14 mouse cellular contexts compared by ENCODE assay signal in the genomic region with DNA sequence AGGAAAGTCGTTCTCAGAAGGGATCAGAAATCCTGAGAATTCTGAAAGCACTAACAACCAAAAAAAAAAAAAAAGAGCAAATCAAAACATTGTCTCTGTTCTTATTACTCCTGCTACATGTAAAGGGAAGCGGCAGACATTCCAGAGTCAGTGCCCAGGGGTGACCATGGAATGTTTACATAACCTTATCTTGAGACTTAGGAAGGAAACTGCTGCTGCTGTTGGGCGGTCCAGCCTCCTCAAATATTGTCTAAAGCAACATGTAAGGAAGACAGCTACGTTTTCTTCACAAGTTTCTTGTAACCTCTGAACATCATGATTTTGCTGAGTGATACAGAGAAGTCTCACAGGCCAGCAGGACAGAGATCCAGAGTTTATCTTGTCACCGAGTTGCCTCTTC. TPM values are rescaled to one million over a fixed set of nuclear protein-coding genes. Genes with fewer than 3 reads are reported as not detected.
DNase-seq lines count a peak whose midpoint lies in the region; TF ChIP-seq lines count a peak whose summit lies in the region.
"Had no signal": no experiment of that assay in that cellular context is flagged by ENCODE, and none has a peak within 500 bp of the region (broad histone marks: within the 10 kb centered on the region; RNA-seq: fewer than 3 reads in every experiment).

No protein-coding gene starts in this region.

- TF ChIP-seq CTCF in lung, adult 2 months (IDR thresholded peaks at IDR 0.05; ENCODE audit: insufficient read depth, low read length) = no peak

- 17% methylated on average over 5 of the region's 5 CpGs for WGBS in lung, adult 2 months

- peak overlapping the region; percentile 10 for H3K4me3 ChIP-seq in lung, adult 2 months (replicated peaks; ENCODE audit: extremely low read depth, low read depth, low read length)
- H3K4me3 ChIP-seq: left cerebral cortex, adult 2 months had no signal

- DNase-seq in adrenal gland, postnatal 14 days = peak; percentile 26
- DNase-seq in embryo, embryonic 11.5 days (ENCODE audit: low read depth, low spot score) = peak; percentile 14
- peak; percentile 32 for DNase-seq in heart, postnatal 25 days (ENCODE audit: low spot score)
- peak; percentile 8 for DNase-seq in lung, adult 2 months
- DNase-seq in right cerebral cortex, postnatal 25 days = no peak
- DNase-seq in frontal cortex, postnatal 36 days (ENCODE audit: low spot score in 2 of 2) = no peak
- DNase-seq in thymus, postnatal 4 days = no peak
- DNase-seq in gastrocnemius, adult 8-10 months (ENCODE audit: low spot score in 2 of 2) = no peak
- DNase-seq: right cerebral cortex, adult 18-20 months had no signal

- H3K4me1 ChIP-seq in lung, adult 2 months (ENCODE audit: control insufficient read depth, insufficient read depth, low read length) = peaks cover 7% of the 10 kb centered on the region

- intact Hi-C loops in heart, postnatal 25 days (cut with DNase I) = no loop called here

- TF ChIP-seq POLR2A in lung, adult 2 months (IDR thresholded peaks at IDR 0.05; ENCODE audit: borderline replicate concordance, extremely low read depth, low read depth, low read length) = no peak

RNA-seq across cellular contexts. Expression of a gene that starts 8.0 kb away (rescaled TPM):
- 16.3 and 20.1 TPM in 2 replicates for total RNA-seq in adrenal gland, postnatal 14 days (2021)
- total RNA-seq in heart, postnatal 25 days (2021) = 10 to 100 TPM; 14.3 to 18.0 TPM
- polyA plus RNA-seq in lung, adult 2 months (2012; rRNA removed) = 4.8 and 10.8 TPM in 2 replicates
- 1 to 10 TPM; 6.8 to 8.8 (median 7.2) TPM for total RNA-seq in gastrocnemius, adult 8-10 months (2022)

RNA-seq across cellular contexts. Expression of a gene that starts 36.5 kb away (rescaled TPM):
- not detected in 2 replicates for total RNA-seq in adrenal gland, postnatal 14 days (2021)
- not detected for total RNA-seq in heart, postnatal 25 days (2021)
- polyA plus RNA-seq in lung, adult 2 months (2012; rRNA removed) = not detected in 2 replicates
- not detected for total RNA-seq in gastrocnemius, adult 8-10 months (2022)
- total RNA-seq: common myeloid progenitor, adult 5-6 weeks; left cerebral cortex, adult 2 months; megakaryocyte-erythroid progenitor cell, adult 5-6 weeks had no signal
- polyA plus RNA-seq: gonadal fat pad, adult 2 months; urinary bladder, adult 2 months had no signal

RNA-seq across cellular contexts. Expression of a gene that starts 46.2 kb away (rescaled TPM):
- 32.2 and 55.5 TPM in 2 replicates for total RNA-seq in adrenal gland, postnatal 14 days (2021)
- total RNA-seq in heart, postnatal 25 days (2021) = 10 to 100 TPM; 27.4 to 28.0 TPM
- 11.8 and 16.3 TPM in 2 replicates for polyA plus RNA-seq in lung, adult 2 months (2012; rRNA removed)
- 10 to 100 TPM; 10.8 to 17.7 (median 12.8) TPM for total RNA-seq in gastrocnemius, adult 8-10 months (2022)

Comparison
In these comparisons a context has a peak if more than half of its experiments do, and no peak if none do; other contexts are left out.
1. DNase-seq: peak in adrenal gland, postnatal 14 days (single experiment), embryo, embryonic 11.5 days (single experiment), heart, postnatal 25 days (single experiment) and lung, adult 2 months (single experiment); none in right cerebral cortex, postnatal 25 days (single experiment), frontal cortex, postnatal 36 days (0 of 2), thymus, postnatal 4 days (single experiment) and gastrocnemius, adult 8-10 months (0 of 2).